Mouse (Mus musculus) C2C12 (cell line): ENCODE data around the gene Anks1.

Experiments used
- CEBPB ChIP-seq: IDR thresholded peaks from one replicate; pipeline ENCODE4 v1.6.1; 2011; ENCODE audit warnings: low read depth, mild to moderate bottlenecking, control low read depth, moderate library complexity
- CTCF ChIP-seq: IDR thresholded peaks from one replicate; pipeline ENCODE4 v1.5.1; 2011; ENCODE audit not compliant: control insufficient read depth, insufficient read depth, insufficient read length
- MAX ChIP-seq: IDR thresholded peaks from one replicate; pipeline ENCODE4 v1.6.1; 2011; ENCODE audit warnings: mild to moderate bottlenecking, control low read depth
- MYOG ChIP-seq: IDR thresholded peaks from one replicate; pipeline ENCODE4 v1.6.1; 2011; ENCODE audit not compliant: control insufficient read depth, insufficient read length; ENCODE audit errors: extremely low read depth

DNA sequence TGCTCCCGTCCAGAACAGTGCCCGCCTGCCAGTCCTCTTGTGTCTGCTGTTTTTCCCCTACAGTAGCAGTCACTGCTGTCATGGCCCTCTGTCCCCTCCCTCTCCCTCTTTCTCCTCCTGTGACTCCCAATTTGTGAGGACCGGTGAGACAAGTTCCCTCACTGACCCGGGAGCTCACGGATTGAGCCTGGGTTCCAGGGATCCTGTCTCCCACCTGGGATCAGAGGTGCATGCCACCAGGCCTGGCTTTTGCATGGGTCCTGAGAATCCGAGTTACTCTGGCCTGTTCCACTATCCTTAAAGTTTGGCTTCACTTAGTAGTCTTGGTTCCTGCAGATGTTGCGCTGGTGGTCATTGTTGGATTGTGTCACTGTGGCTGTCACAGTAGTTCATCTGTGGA is 58.4 kb downstream of the Anks1 start:
- no peak for TF ChIP-seq CTCF
- TF ChIP-seq MAX, result no peak
- no peak for TF ChIP-seq CEBPB
- no peak for TF ChIP-seq MYOG
